Comparison of ENCODE assay signal across 7 mouse cellular contexts in genomic region chr2:26908710-26909386, GRCm38 (mm10). TPM values are rescaled to one million over a fixed set of nuclear protein-coding genes. Genes with fewer than 3 reads are reported as not detected.
DNase-seq lines count a peak whose midpoint lies in the region; ATAC-seq and TF ChIP-seq lines count a peak whose summit lies in the region.

No protein-coding gene starts in this region.

- H3K36me3 ChIP-seq in lung, postnatal 0 days (ENCODE audit: insufficient read depth, low read length) = peaks cover 17% of the 10 kb centered on the region
- H3K36me3 ChIP-seq in forebrain, embryonic 14.5 days (ENCODE audit: control insufficient read depth, insufficient read depth, low read length) = peaks cover 69% of the 10 kb centered on the region
- peaks cover 50% of the 10 kb centered on the region for H3K36me3 ChIP-seq in liver, embryonic 14.5 days (replicated peaks; ENCODE audit: control insufficient read depth, insufficient read depth, low read depth)

- peak overlapping the region; percentile 73 for H3K4me2 ChIP-seq in lung, postnatal 0 days (replicated peaks; ENCODE audit: low read depth, low read length)
- peak overlapping the region; percentile 75 for H3K4me2 ChIP-seq in forebrain, embryonic 14.5 days (ENCODE audit: low read length)
- H3K4me2 ChIP-seq in liver, embryonic 14.5 days (ENCODE audit: low read depth) = peak overlapping the region; percentile 97

- TF ChIP-seq EP300 in lung, postnatal 0 days (IDR thresholded peaks at IDR 0.05) = no peak
- no peak for TF ChIP-seq EP300 in liver, embryonic 14.5 days (IDR thresholded peaks at IDR 0.05; ENCODE audit: low read depth)

- peaks cover 22% of the 10 kb centered on the region; the same call in 1 of the 2 replicates for H3K4me1 ChIP-seq in lung, postnatal 0 days (ENCODE audit: insufficient read depth, low read depth, low read length)
- H3K4me1 ChIP-seq in forebrain, embryonic 14.5 days (ENCODE audit: control insufficient read depth, insufficient read depth, low read length) = peaks cover 16% of the 10 kb centered on the region
- H3K4me1 ChIP-seq in liver, embryonic 14.5 days (replicated peaks; ENCODE audit: control insufficient read depth in 2 of 2, insufficient read depth in 2 of 2, low read length in 1 of 2) = peaks cover 12 to 13% of the 10 kb centered on the region in 2 experiments

- WGBS in lung, postnatal 0 days = 71% methylated on average over 18 of the region's 18 CpGs
- WGBS in forebrain, embryonic 14.5 days = 86% methylated on average over 18 of the region's 18 CpGs
- WGBS in liver, embryonic 14.5 days (ENCODE audit: insufficient replicate concordance) = 55% methylated on average over 18 of the region's 18 CpGs

- ATAC-seq in lung, postnatal 0 days = no peak
- no peak for ATAC-seq in forebrain, embryonic 14.5 days
- ATAC-seq in liver, embryonic 14.5 days (ENCODE audit: insufficient read depth) = no peak

- no peak overlapping the region for H3K4me3 ChIP-seq in lung, postnatal 0 days (ENCODE audit: low read depth, low read length)
- H3K4me3 ChIP-seq in forebrain, embryonic 14.5 days (ENCODE audit: low read depth, low read length) = peak overlapping the region; percentile 75
- H3K4me3 ChIP-seq in liver, embryonic 14.5 days (ENCODE audit: insufficient read depth in 1 of 2, low read depth in 2 of 2, low read length in 2 of 2) = peak overlapping the region; percentile 80 to 92

- H3K9ac ChIP-seq in lung, postnatal 0 days (replicated peaks; ENCODE audit: low read depth) = 0 out of 2 replicates have a peak overlapping the region, but pooled peaks have one; percentile 95
- peak overlapping the region; percentile 93 for H3K9ac ChIP-seq in forebrain, embryonic 14.5 days (ENCODE audit: low read length)
- H3K9ac ChIP-seq in liver, embryonic 14.5 days (replicated peaks) = peak overlapping the region; percentile 74

- no peak overlapping the region for H3K27ac ChIP-seq in lung, postnatal 0 days (ENCODE audit: low read length)
- H3K27ac ChIP-seq in forebrain, embryonic 14.5 days (ENCODE audit: low read depth, low read length) = no peak overlapping the region
- H3K27ac ChIP-seq in liver, embryonic 14.5 days = no peak overlapping the region

- H3K27me3 ChIP-seq in lung, postnatal 0 days (replicated peaks; ENCODE audit: insufficient read depth, low read length) = no peaks in the 10 kb centered on the region
- no peaks in the 10 kb centered on the region for H3K27me3 ChIP-seq in forebrain, embryonic 14.5 days (replicated peaks; ENCODE audit: control insufficient read depth, insufficient read depth, low read length)
- H3K27me3 ChIP-seq in liver, embryonic 14.5 days (ENCODE audit: control insufficient read depth, insufficient read depth, low read length) = no peaks in the 10 kb centered on the region

- intact Hi-C loops in gastrocnemius, postnatal 14 days (cut with DNase I; ENCODE audit: low total_unique reads) = no loop called here

- H3K9me3 ChIP-seq in lung, postnatal 0 days (ENCODE audit: low read length) = no peaks in the 10 kb centered on the region
- no peaks in the 10 kb centered on the region for H3K9me3 ChIP-seq in forebrain, embryonic 14.5 days (replicated peaks; ENCODE audit: control insufficient read depth, low read length)
- H3K9me3 ChIP-seq in liver, embryonic 14.5 days (ENCODE audit: control insufficient read depth, low read length) = no peaks in the 10 kb centered on the region

- no peak for DNase-seq in lung, postnatal 0 days (ENCODE audit: low spot score)
- DNase-seq in lung, postnatal 25 days (ENCODE audit: low spot score) = no peak
- DNase-seq in forebrain, embryonic 14.5 days (ENCODE audit: low spot score) = no peak
- DNase-seq in liver, embryonic 14.5 days (ENCODE audit: low read depth in 3 of 3, low spot score in 3 of 3) = no peak
- peak; percentile 37 to 55 for DNase-seq in thymus, postnatal 36 days
- no peak for DNase-seq in gastrocnemius, postnatal 14 days
- DNase-seq in lung, postnatal 4 days = no peak

- TF ChIP-seq CTCF in lung, postnatal 0 days (IDR thresholded peaks at IDR 0.05) = no peak
- no peak for TF ChIP-seq CTCF in liver, embryonic 14.5 days (IDR thresholded peaks at IDR 0.05; ENCODE audit: low read depth)

RNA-seq across cellular contexts. Expression of gene Med22, which starts 1.6 kb away (rescaled TPM):
- polyA plus RNA-seq in lung, postnatal 0 days (2015; fragmentation: Nextera tagmentation; extraction: Ambion mirVana) = 32.6 and 33.8 TPM in 2 replicates
- 159 and 161 TPM in 2 replicates for polyA plus RNA-seq in forebrain, embryonic 14.5 days (2014; fragmentation: Nextera tagmentation; extraction: Ambion mirVana)
- 13.7 and 15.1 TPM in 2 replicates for polyA plus RNA-seq in liver, embryonic 14.5 days (2012; rRNA removed)
- 10.4 and 11.4 TPM in 2 replicates for polyA plus RNA-seq in liver, embryonic 14.5 days (2014; fragmentation: Nextera tagmentation; extraction: Ambion mirVana)
- 10 to 100 TPM; 19.2 to 19.7 TPM for total RNA-seq in gastrocnemius, postnatal 14 days (2021)

RNA-seq across cellular contexts. Expression of gene Rpl7a, which starts 1.7 kb away (rescaled TPM):
- 380 and 417 TPM in 2 replicates for polyA plus RNA-seq in lung, postnatal 0 days (2015; fragmentation: Nextera tagmentation; extraction: Ambion mirVana)
- polyA plus RNA-seq in forebrain, embryonic 14.5 days (2014; fragmentation: Nextera tagmentation; extraction: Ambion mirVana) = 626 and 738 TPM in 2 replicates
- 909 and 1,309 TPM in 2 replicates for polyA plus RNA-seq in liver, embryonic 14.5 days (2012; rRNA removed)
- 501 and 504 TPM in 2 replicates for polyA plus RNA-seq in liver, embryonic 14.5 days (2014; fragmentation: Nextera tagmentation; extraction: Ambion mirVana)
- 100 to 1,000 TPM; 309 to 346 TPM for total RNA-seq in gastrocnemius, postnatal 14 days (2021)

RNA-seq across cellular contexts. Expression of gene Surf6, which starts 6.2 kb away (rescaled TPM):
- 11.8 and 13.5 TPM in 2 replicates for polyA plus RNA-seq in lung, postnatal 0 days (2015; fragmentation: Nextera tagmentation; extraction: Ambion mirVana)
- 15.4 and 17.2 TPM in 2 replicates for polyA plus RNA-seq in forebrain, embryonic 14.5 days (2014; fragmentation: Nextera tagmentation; extraction: Ambion mirVana)
- polyA plus RNA-seq in liver, embryonic 14.5 days (2012; rRNA removed) = 6.2 and 10.6 TPM in 2 replicates
- 6.3 and 7.1 TPM in 2 replicates for polyA plus RNA-seq in liver, embryonic 14.5 days (2014; fragmentation: Nextera tagmentation; extraction: Ambion mirVana)
- total RNA-seq in gastrocnemius, postnatal 14 days (2021) = 10 to 100 TPM; 11.9 to 13.3 TPM

RNA-seq across cellular contexts. Expression of gene Surf2, which starts 7.3 kb away (rescaled TPM):
- polyA plus RNA-seq in lung, postnatal 0 days (2015; fragmentation: Nextera tagmentation; extraction: Ambion mirVana) = 23.0 and 23.8 TPM in 2 replicates
- polyA plus RNA-seq in forebrain, embryonic 14.5 days (2014; fragmentation: Nextera tagmentation; extraction: Ambion mirVana) = 53.3 and 54.0 TPM in 2 replicates
- 21.0 and 27.2 TPM in 2 replicates for polyA plus RNA-seq in liver, embryonic 14.5 days (2012; rRNA removed)
- 20.0 and 21.7 TPM in 2 replicates for polyA plus RNA-seq in liver, embryonic 14.5 days (2014; fragmentation: Nextera tagmentation; extraction: Ambion mirVana)
- 10 to 100 TPM; 15.3 to 17.2 TPM for total RNA-seq in gastrocnemius, postnatal 14 days (2021)

RNA-seq across cellular contexts. Expression of gene Surf1, which starts 7.5 kb away (rescaled TPM):
- polyA plus RNA-seq in lung, postnatal 0 days (2015; fragmentation: Nextera tagmentation; extraction: Ambion mirVana) = 59.6 and 59.7 TPM in 2 replicates
- polyA plus RNA-seq in forebrain, embryonic 14.5 days (2014; fragmentation: Nextera tagmentation; extraction: Ambion mirVana) = 72.0 and 74.2 TPM in 2 replicates
- 23.1 and 25.8 TPM in 2 replicates for polyA plus RNA-seq in liver, embryonic 14.5 days (2012; rRNA removed)
- 31.7 and 33.9 TPM in 2 replicates for polyA plus RNA-seq in liver, embryonic 14.5 days (2014; fragmentation: Nextera tagmentation; extraction: Ambion mirVana)
- total RNA-seq in gastrocnemius, postnatal 14 days (2021) = 10 to 100 TPM; 35.0 to 37.8 TPM

Comparison
In these comparisons a context has a peak if more than half of its experiments do, and no peak if none do; other contexts are left out.
1. DNase-seq: peak in thymus, postnatal 36 days (2 of 2); none in lung, postnatal 0 days (single experiment), lung, postnatal 25 days (single experiment), forebrain, embryonic 14.5 days (single experiment), liver, embryonic 14.5 days (0 of 3), gastrocnemius, postnatal 14 days (single experiment) and lung, postnatal 4 days (0 of 2).
2. Peak in every context shown above with its lines, with median percentiles within 50 percentile points of each other: H3K4me2 ChIP-seq and H3K9ac ChIP-seq.